Mouse (Mus musculus): ENCODE data around the gene Maob. TPM values are rescaled to one million over a fixed set of nuclear protein-coding genes. Genes with fewer than 3 reads are reported as not detected.

Gene Maob
- polyA plus RNA-seq (2012; rRNA removed) = 1.5 and 2.7 TPM in 2 replicates

DNA sequence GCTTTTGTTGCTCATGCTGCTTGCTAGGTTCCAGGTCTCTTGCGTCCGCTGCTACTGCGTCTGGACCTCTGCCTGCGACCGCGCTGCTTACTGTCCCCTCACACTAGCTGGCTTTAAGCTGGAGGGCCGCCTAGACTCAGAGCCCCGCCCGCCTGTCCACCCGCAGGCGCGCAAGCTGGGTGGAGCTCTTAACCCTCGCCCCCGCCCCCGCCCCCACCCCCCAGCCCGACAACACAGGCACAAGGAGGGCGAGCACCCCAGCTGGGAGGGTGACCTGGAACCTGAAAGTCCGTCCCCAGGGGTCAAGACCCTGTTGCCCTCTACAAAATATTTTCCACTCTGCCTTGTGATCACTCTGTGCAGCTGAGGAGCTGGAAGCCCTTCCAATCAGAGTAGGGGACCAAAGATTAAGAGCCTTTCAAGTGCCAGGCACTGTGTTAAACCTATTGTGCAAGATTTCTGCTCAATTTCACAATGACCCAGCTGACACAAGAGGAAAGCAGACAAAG lies at the start of gene Maob:
Maob (minus strand) TSS at position 106 of the 509 bp plus-strand sequence.

Other genes starting within 250 kb of the Maob start
- gene Maoa, start 197.7 kb downstream of the Maob start, polyA plus RNA-seq (2012; rRNA removed) = 14.6 and 15.3 TPM in 2 replicates
- 5.4 and 5.7 TPM in 2 replicates for gene Ndp, start 94.4 kb upstream of the Maob start, polyA plus RNA-seq (2012; rRNA removed)

Measured in central nervous system, embryonic 14 days (tissue).